Mouse (Mus musculus): ENCODE results near the gene Trappc1.

Gene Trappc1

DNA sequence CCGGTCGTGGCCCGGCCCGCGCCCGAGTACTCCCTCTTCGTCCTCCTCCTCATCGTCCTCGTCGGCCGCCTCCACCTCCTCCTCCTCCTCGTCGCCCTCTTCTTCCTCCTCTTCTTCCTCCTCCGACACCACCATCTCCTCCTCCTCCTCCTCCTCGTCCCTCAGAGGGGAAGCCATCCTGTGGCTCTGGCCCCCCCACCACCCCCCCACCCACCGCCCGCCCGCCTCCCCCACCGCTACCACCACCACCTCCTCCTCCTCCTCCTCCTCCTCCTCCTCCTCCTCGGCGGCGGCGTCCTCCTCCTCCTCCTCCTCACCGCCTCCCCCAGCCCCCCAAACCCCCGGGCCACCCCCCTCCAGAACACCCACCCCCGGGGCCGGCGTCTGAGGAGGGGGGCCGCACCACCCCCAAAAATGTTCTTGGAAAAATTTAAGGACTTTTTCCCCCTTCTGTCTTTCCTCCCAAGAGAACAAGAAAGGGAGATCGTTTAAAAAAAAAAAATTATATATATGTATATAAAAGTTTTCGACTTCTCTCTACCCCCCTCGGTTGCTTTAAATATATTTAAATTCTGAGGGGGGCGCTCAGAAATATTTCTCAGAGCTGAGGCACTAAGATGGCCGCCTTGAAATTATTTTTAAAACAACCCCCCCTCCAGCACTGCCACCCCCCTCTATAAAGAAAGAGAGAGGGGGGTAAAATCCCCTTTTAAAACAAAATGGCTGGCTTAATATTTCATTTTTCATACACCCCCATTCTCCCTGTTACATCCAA, 45.6 kb downstream of the Trappc1 start, which contains the start of gene Chd3:
Gene Chd3 (minus strand): TSS at position 192 of the 775 bp plus-strand sequence.
- no peak for DNase-seq (ENCODE audit: low spot score in 2 of 2)

DNA sequence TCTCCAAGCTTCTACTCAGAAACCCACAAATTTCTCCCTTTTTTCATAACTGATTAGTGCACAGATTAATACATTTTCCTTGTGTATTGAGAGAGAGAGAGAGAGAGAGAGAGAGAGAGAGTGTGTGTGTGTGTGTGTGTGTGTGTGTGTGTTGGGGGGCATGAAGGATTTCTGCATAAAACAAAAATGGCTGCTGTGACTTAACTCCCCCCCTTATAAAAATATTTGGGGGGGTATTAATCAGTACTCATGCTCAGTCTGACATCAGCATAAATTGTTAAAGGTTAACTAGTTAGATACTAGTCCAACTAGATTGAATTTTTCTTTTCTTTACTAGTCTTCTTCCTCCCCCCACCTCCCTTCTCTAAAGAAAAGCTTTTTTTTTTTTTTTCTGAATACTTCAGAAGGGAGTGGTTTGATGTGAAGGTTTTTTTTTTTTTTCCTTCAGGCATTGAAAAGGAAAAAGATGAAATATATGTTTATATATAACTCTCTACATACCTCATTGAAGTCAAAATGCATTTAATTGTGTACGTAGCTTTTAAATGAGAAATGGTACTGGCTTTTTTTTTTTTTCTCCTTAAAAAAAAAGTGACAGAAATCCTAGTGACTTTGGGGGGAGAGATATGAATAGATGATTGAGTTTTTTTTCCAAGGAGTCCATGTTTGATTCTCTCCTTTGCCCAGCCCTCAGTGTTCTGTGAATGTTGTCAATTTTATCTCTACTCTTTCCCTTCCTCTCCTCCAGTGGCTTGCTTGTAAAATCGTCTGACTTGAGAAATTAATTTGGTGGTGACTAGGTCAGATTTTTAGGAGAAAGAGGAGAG, 46.4 kb downstream of the Trappc1 start:
- DNase-seq (ENCODE audit: low spot score in 2 of 2), result no peak

DNA sequence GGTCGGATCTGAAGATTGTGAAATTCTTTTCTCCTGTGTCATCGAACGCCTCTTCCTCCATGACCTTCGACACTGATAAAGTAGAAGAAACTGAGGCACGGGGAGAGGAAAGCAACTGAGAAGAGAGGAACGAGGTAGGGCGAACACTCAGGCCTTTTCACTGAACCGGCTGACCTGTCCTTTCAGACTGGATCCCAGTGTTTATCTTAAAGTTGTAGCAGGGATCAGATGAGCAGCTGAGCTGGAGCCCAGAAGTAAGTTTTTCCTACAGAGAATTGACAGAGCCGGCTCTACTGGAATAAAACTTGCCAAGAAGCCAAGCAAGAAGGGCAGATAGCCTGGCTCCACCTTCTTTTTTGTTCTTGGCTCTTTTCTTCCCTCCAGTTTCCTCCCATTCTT, 47.0 kb downstream of the Trappc1 start:
- no peak for DNase-seq (ENCODE audit: low spot score in 2 of 2)

DNA sequence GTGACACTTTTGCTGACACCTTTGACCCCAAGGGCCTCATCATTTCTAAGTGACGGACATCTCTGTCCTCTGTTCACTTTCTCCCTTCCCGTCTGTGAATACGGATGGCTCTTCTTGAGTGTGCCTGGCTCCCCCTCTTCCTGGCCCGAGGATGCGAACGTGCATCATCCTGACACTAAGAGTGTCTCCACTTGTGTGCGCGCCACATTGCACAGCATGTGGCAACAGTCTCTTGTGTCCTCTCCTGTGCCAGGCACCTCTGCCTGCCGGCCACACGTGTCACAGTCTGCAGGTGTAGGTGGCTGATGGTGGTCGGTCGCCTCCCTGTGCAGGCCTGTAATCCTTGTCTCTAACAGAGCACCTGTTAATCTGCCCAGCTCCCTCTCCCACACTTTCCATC, 47.8 kb downstream of the Trappc1 start:
- DNase-seq (ENCODE audit: low spot score in 2 of 2), result no peak

DNA sequence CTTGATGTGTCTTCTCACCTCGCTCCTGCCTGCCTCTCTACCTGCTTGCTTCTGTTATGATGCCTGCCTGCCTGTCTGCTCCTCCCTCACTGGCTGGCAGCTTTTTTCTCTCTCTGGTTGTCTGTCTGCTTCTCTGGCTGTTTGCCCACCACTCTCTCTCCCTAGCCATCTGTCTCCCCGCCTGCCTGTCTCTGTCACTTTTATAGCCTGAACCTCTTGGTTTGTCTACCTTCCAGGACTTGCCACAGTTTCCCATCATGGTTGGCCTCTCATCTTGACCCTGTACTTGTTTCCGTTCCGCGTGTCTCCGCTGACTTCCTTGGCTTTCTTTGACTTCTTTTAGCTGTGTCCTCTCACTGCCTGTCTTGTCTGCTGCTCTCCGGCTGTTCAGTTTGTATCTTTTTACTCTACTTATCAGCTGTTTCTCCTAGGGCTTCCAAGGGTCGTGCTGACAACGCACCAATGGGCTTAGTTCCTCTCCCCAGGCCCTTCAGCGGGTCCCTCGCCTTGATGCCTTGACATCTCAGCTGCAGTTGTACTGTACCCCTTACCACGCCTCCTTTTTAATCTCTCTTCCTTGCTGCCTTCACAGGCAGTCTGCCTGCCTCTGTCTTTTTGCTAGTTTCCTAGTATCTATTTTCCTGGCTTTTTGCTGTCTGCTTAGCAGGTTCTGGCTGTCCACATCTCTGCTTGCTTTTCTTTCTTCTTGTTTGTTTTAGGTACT, 48.4 kb downstream of the Trappc1 start:
- DNase-seq (ENCODE audit: low spot score in 2 of 2), result no peak

DNA sequence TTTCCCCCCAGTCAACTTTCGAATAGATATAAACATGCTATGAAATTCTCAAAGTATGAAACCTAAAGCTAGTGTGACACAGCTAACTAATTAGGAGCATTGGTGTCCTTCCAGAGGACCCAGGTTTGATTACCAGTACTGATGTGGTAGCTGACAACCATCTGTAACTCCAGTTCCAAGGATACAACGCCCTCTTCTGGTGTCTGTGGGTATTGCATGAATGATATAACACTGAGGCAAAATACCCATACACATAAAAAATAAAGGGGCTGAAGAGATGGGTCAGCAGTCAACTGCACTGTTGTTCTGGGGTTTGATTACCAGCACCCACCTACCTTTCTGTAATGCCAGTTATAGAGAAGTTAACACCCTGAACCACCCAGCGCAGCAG, 49.0 kb downstream of the Trappc1 start:
- peak in 1 of 2 experiments; percentile 41 for DNase-seq (ENCODE audit: low spot score in 2 of 2)

DNA sequence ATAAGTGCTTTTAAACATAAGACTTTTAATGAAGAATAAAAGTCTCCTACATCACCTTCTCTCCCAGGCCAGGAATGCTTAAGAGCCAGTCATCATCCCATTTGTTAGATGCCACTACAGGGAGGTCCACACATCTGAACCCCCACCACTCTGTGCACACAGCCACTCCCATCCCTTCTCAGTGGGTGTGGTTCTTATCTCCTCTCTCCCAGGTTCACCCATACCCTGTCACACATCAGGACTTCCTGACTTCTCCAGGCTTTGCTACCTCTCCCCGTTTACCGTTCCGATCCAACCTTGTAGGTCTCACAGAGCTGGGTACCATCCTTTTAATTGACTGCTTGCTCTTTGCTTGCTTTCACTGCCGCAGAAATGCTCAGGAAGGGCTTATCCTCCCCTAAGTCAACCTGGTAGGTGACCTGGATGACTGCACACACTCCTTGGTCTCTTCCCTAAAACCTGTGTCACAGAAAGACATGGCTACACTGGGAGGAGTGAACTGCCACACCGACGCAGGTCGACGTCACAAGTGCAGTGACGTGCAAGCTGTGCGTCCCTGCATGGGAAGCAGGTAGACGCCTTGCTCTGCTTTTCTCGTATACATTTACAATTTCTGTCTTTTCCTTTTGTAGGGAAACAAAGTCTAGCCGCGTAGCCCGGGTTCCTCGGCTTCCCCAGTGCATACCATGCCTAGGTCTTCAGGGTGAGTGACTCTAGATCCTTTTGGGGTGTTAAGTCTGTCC, 49.6 kb downstream of the Trappc1 start:
- DNase-seq (ENCODE audit: low spot score in 2 of 2), result peak in 1 of 2 experiments; percentile 21

All from spleen, postnatal 14 days (tissue).